Mouse (Mus musculus) cerebellum, postnatal 10 days (tissue): ENCODE data around the gene Klri1.
"Not testable (repeated sequence)": the region's sequence is repeated elsewhere in the genome, so short reads cannot be mapped to it uniquely, and the experiment has no call there.

Experiments used
- DNase-seq, 2 experiments: peaks; one replicate each; pipeline ENCODE4 v3.0.0; 2021; ENCODE audit warnings: mixed read lengths in 2 of 2

The Klri1 gene

GRCm38 (mm10) chr6:129717032-129717431 lies at the start of gene Klri1:
Klri1 (minus strand) TSS chr6:129717132.
- DNase-seq: no peak

GRCm38 (mm10) chr6:129747654-129748032 lies 30.7 kb upstream of the Klri1 start:
- DNase-seq: no peak

- no peak for DNase-seq
Measured at GRCm38 (mm10) chr6:129747016-129747653, 30.2 kb upstream of the Klri1 start.

GRCm38 (mm10) chr6:129746151-129746550 lies 29.2 kb upstream of the Klri1 start:
- DNase-seq: no peak

GRCm38 (mm10) chr6:129740069-129740721 lies 23.3 kb upstream of the Klri1 start, which contains the start of gene Klri2:
Klri2 (minus strand) TSS chr6:129740484.
- DNase-seq: no peak

- DNase-seq: no peak
Measured at GRCm38 (mm10) chr6:129736414-129736813, 19.5 kb upstream of the Klri1 start.

GRCm38 (mm10) chr6:129727237-129727636 lies 10.3 kb upstream of the Klri1 start:
- DNase-seq: no peak

- no peak for DNase-seq
Measured at GRCm38 (mm10) chr6:129721390-129721789, 4.5 kb upstream of the Klri1 start.

GRCm38 (mm10) chr6:129720487-129720886 lies 3.6 kb upstream of the Klri1 start:
- no peak for DNase-seq

GRCm38 (mm10) chr6:129713566-129713965 lies 3.4 kb downstream of the Klri1 start:
- DNase-seq: no peak

GRCm38 (mm10) chr6:129691436-129691835 lies 25.5 kb downstream of the Klri1 start:
- DNase-seq: not testable (repeated sequence)

GRCm38 (mm10) chr6:129680379-129680778 lies 36.6 kb downstream of the Klri1 start:
- peak; percentile 26 to 34 for DNase-seq

- no peak for DNase-seq
Measured at GRCm38 (mm10) chr6:129678873-129679272, 38.1 kb downstream of the Klri1 start, which contains the start of gene Klrc1. Klrc1 (minus strand) TSS chr6:129678973.

- not testable (repeated sequence) for DNase-seq
Measured at GRCm38 (mm10) chr6:129661301-129661700, 55.6 kb downstream of the Klri1 start.

- not testable (repeated sequence) for DNase-seq
Measured at GRCm38 (mm10) chr6:129660589-129660988, 56.3 kb downstream of the Klri1 start, which contains the start of gene Klrc2. Klrc2 (minus strand) TSS chr6:129660689.
